Mouse (Mus musculus) T-helper 2 cell (primary cell): ENCODE measurements around the gene Galnt10.

Source experiments
- in situ Hi-C: fragments of 300-600 bp; cut with MboI, MseI; formaldehyde crosslinking; loops from one replicate; pipeline ENCODE4 v1.15.1; 2025; ENCODE audit warnings: high pct_unique_total_duplicates

Gene Galnt10

GRCm38 (mm10) chr11:57635148-57635547, 10.1 kb upstream of the Galnt10 start:
- in situ Hi-C loops, result no loop called here

- in situ Hi-C loops, result no loop called here
Observed at GRCm38 (mm10) chr11:57643691-57644090, 1.6 kb upstream of the Galnt10 start.

GRCm38 (mm10) chr11:57644245-57645017, 811 bp upstream of the Galnt10 start:
- in situ Hi-C loops, result no loop called here

GRCm38 (mm10) chr11:57645847-57646246, 605 bp downstream of the Galnt10 start:
- in situ Hi-C loops, result no loop called here

GRCm38 (mm10) chr11:57646416-57646815, 1.2 kb downstream of the Galnt10 start:
- in situ Hi-C loops, result no loop called here

GRCm38 (mm10) chr11:57646940-57647339, 1.7 kb downstream of the Galnt10 start:
- in situ Hi-C loops, result no loop called here

- in situ Hi-C loops, result no loop called here
Observed at GRCm38 (mm10) chr11:57647446-57647845, 2.2 kb downstream of the Galnt10 start.

- in situ Hi-C loops, result no loop called here
Observed at GRCm38 (mm10) chr11:57648196-57648800, 3.1 kb downstream of the Galnt10 start.

GRCm38 (mm10) chr11:57649269-57649668, 4.0 kb downstream of the Galnt10 start:
- in situ Hi-C loops, result no loop called here

- in situ Hi-C loops, result no loop called here
Observed at GRCm38 (mm10) chr11:57649671-57650070, 4.4 kb downstream of the Galnt10 start.

- in situ Hi-C loops, result no loop called here
Observed at GRCm38 (mm10) chr11:57650867-57651266, 5.6 kb downstream of the Galnt10 start.

GRCm38 (mm10) chr11:57651281-57651810, 6.1 kb downstream of the Galnt10 start:
- in situ Hi-C loops, result no loop called here

GRCm38 (mm10) chr11:57652206-57652922, 7.1 kb downstream of the Galnt10 start:
- in situ Hi-C loops, result no loop called here

GRCm38 (mm10) chr11:57652923-57653660, 7.8 kb downstream of the Galnt10 start:
- in situ Hi-C loops, result no loop called here

GRCm38 (mm10) chr11:57653796-57654195, 8.6 kb downstream of the Galnt10 start:
- in situ Hi-C loops, result no loop called here

GRCm38 (mm10) chr11:57654386-57654785, 9.1 kb downstream of the Galnt10 start:
- in situ Hi-C loops, result no loop called here

- in situ Hi-C loops, result no loop called here
Observed at GRCm38 (mm10) chr11:57654977-57655397, 9.7 kb downstream of the Galnt10 start.

GRCm38 (mm10) chr11:57655669-57656325, 10.6 kb downstream of the Galnt10 start:
- in situ Hi-C loops, result no loop called here

GRCm38 (mm10) chr11:57656602-57657275, 11.5 kb downstream of the Galnt10 start:
- in situ Hi-C loops, result no loop called here

- in situ Hi-C loops, result no loop called here
Observed at GRCm38 (mm10) chr11:57657370-57658072, 12.3 kb downstream of the Galnt10 start.
